Mouse (Mus musculus) C2C12 (cell line): ENCODE measurements at regions not wholly inside any gene's neighbourhood (a gene's known extent, or its start where the extent isn't known, plus 50 kb on each side); places are given as distances from the start of the nearest gene placed in this dataset.

Experiments used
- H3K27me3 ChIP-seq: one replicate; pipeline ENCODE4 v1.6.1; 2011; ENCODE audit not compliant: control insufficient read depth, insufficient read depth, insufficient read length
- H3K36me3 ChIP-seq: one replicate; pipeline ENCODE4 v1.6.1; 2011; ENCODE audit not compliant: control insufficient read depth, insufficient read depth
- H3K4me3 ChIP-seq: one replicate; pipeline ENCODE4 v1.5.1; 2011; ENCODE audit warnings: mild to moderate bottlenecking, control low read depth; ENCODE audit not compliant: poor library complexity, insufficient read depth, severe bottlenecking
- H3K79me2 ChIP-seq: one replicate; pipeline ENCODE4 v1.6.1; 2011; ENCODE audit not compliant: control insufficient read depth, insufficient read depth
- H3K79me3 ChIP-seq: one replicate; pipeline ENCODE4 v1.6.1; 2011; ENCODE audit warnings: low read depth, control low read depth
- H3ac ChIP-seq: one replicate; pipeline ENCODE3; 2011; ENCODE audit warnings: low read depth; ENCODE audit not compliant: control insufficient read depth, insufficient read length
- CEBPB ChIP-seq: IDR thresholded peaks from one replicate; pipeline ENCODE4 v1.6.1; 2011; ENCODE audit warnings: low read depth, mild to moderate bottlenecking, control low read depth, moderate library complexity
- CTCF ChIP-seq: IDR thresholded peaks from one replicate; pipeline ENCODE4 v1.5.1; 2011; ENCODE audit not compliant: control insufficient read depth, insufficient read depth, insufficient read length
- FOSL1 ChIP-seq: IDR thresholded peaks from one replicate; pipeline ENCODE4 v1.8.0; 2011; ENCODE audit warnings: mild to moderate bottlenecking, low read length; ENCODE audit not compliant: poor library complexity, insufficient read depth, severe bottlenecking
- MAX ChIP-seq: IDR thresholded peaks from one replicate; pipeline ENCODE4 v1.6.1; 2011; ENCODE audit warnings: mild to moderate bottlenecking, control low read depth
- MYOD1 ChIP-seq: IDR thresholded peaks from one replicate; pipeline ENCODE4 v1.6.1; 2011; ENCODE audit warnings: low read depth; ENCODE audit not compliant: control insufficient read depth, insufficient read length
- MYOG ChIP-seq: IDR thresholded peaks from one replicate; pipeline ENCODE4 v1.6.1; 2011; ENCODE audit not compliant: control insufficient read depth, insufficient read length; ENCODE audit errors: extremely low read depth
- USF1 ChIP-seq: IDR thresholded peaks from one replicate; pipeline ENCODE4 v1.6.1; 2011; ENCODE audit warnings: low read depth, mild to moderate bottlenecking, control low read depth, moderate library complexity

- no peaks in the 10 kb centered on the region for H3K79me3 ChIP-seq
- no peak overlapping the region for H3K4me3 ChIP-seq
- H3K79me2 ChIP-seq: no peaks in the 10 kb centered on the region
- no peaks in the 10 kb centered on the region for H3K36me3 ChIP-seq
- TF ChIP-seq MYOD1 (no peak), FOSL1 (no peak), USF1 (no peak), MAX (no peak), CTCF (no peak)
- no peak overlapping the region for H3ac ChIP-seq
- H3K27me3 ChIP-seq: no peaks in the 10 kb centered on the region
Measured at GRCm38 (mm10) chr19:20123546-20124195, 267.1 kb downstream of the Anxa1 start.

GRCm38 (mm10) chr19:20122475-20122874, 268.3 kb downstream of the Anxa1 start:
- H3K27me3 ChIP-seq: no peaks in the 10 kb centered on the region
- no peak for TF ChIP-seq MYOG
- TF ChIP-seq CTCF: no peak
- TF ChIP-seq MAX: no peak
- no peak for TF ChIP-seq FOSL1
- no peak for TF ChIP-seq MYOD1
- no peak for TF ChIP-seq CEBPB
- TF ChIP-seq USF1: no peak
- no peaks in the 10 kb centered on the region for H3K36me3 ChIP-seq
- no peaks in the 10 kb centered on the region for H3K79me3 ChIP-seq
- no peak overlapping the region for H3ac ChIP-seq
- H3K4me3 ChIP-seq: no peak overlapping the region
- H3K79me2 ChIP-seq: no peaks in the 10 kb centered on the region

DNA sequence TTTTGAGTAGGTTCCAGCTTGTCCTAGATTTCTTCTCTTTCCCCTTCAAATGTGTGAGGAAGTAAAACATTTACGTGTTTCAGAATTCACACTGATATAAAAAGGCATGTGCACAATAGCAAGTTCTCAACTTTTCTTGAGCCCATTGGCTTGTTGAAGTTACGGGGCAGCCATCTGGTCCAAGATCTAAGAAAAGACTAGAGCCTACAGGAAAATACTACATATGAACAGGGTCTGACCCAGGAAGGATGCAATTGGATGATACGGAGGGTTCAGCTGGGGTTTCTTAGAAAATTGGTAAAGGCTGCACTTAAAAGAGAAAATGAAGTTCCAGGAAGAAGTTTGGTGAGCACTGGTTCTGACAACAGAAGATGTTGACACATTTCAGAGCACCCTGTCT, 276.5 kb downstream of the Anxa1 start:
- TF ChIP-seq FOSL1: no peak
- Histone ChIP-seq H3ac (no peak overlapping the region), H3K27me3 (no peaks in the 10 kb centered on the region)

More for the DNA sequence above, 276.5 kb downstream of the Anxa1 start:
- H3K79me3 ChIP-seq: no peaks in the 10 kb centered on the region
- H3K4me3 ChIP-seq: no peak overlapping the region
- H3K79me2 ChIP-seq: no peaks in the 10 kb centered on the region
- no peaks in the 10 kb centered on the region for H3K36me3 ChIP-seq
